Mouse (Mus musculus) regulatory T cell (primary cell): ENCODE data around the gene Dnajb1.

Experiments used
- in situ Hi-C: fragments of 300-600 bp; cut with MboI, MseI; formaldehyde crosslinking; loops from one replicate; pipeline ENCODE4 v1.15.1; 2025; ENCODE audit warnings: high pct_unique_total_duplicates

Dnajb1 gene

DNA sequence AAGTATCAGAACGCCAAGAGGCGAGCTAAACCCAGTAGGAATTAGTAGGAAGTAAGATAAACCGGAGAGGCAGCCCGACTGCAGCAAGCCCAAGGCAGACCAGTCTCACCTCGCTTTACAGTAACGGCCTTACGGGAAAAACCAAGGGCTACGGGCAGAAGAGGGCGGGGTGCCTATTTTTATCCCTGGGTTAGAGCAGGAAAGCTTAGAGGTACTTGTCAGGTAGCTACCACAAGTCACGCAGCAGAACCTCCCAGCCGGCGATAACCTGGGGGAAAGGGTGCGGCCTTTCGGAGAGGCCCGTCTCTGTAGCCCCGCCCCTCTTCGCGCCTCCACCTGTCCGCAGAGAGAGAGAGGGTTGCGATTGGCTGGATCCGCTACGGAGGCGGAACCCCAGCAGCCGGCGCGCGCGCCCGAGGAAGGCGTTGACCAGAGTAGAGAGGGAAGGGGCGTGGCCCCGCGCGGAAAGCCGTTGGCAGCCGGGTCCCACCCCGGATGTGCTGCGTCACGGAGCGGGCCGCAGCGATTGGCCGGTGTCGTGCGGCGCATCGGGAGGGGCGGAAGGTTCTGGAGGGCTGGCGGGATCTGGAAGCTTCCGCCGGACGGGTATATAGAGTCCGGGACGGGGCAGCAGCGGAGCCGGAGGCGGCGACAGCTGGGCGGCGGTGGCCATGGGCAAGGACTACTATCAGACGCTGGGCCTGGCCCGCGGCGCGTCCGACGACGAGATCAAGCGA, at the start of gene Dnajb1, which contains the start of gene Tecr:
Dnajb1 (plus strand) TSS at position 533 of the 737 bp plus-strand sequence.
Tecr (minus strand) TSS at position 311 of the 737 bp plus-strand sequence.
- in situ Hi-C loops: no loop called here

DNA sequence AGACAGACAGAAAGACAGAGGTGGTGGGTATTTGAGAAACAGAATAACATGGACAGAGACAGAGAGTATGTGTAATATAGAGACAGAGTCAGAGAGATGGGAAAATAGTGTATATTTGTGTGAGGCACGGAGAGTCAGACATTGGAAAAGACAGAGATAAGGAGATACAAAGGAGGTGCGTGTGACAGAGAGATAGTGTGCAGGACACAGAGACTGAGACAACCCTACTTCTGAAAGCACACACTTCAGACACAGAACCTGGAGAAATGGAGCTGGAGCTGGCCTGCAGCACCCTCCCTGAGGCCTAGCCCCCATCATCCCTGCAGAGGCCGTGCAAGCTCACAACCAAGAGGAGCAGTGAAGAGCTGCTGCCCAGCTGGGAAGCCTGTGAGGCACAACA, 45.3 kb upstream of the Dnajb1 start:
- in situ Hi-C loops: no loop called here

DNA sequence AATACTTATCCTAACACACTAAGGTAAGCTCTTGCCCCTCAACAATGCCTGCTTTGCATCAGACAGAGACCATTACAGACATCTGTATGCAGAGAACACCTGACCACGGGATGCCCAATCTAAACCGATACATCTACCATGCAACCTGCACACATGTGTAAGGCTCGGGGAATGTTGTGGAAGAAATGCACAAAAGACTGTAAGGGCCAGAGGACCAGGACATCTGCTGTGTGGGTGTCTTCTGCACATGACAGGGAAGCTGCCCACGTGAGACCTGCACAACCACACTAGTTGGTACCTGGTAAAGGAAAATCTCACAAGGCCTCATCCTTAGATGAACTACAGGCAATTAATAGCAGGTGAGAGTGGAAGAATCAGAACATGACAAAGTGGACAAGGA, 44.7 kb upstream of the Dnajb1 start:
- in situ Hi-C loops: no loop called here

DNA sequence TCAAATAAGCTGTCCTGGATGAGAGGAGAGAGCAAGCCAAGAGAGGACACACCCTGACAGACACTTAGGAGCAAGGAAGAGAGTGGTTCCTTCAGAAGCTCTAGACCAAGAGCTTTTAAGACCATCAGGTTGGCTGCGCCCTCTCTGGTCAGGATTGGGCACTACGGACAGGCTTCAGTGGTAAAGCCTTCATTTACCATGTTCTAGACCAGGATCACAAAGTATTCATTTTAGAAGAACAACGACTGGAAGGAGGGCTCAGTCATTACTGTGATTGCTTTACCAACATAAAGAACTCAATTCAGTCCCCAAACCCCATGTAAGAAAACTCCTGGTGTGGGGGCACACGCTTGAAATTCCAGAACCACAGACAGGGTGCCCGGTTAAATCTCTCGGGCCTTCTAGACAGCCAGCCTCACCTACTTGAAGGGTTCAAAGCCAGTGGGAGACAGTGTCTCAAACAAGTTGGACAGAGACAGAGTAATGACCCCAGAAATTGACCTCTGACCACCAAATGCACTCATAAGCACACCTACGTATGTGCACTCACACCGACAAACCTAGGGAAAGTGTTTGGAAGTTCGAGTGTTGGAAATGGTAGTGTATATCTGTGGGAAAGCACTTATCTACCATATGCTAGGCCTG, 42.1 kb upstream of the Dnajb1 start:
- in situ Hi-C loops: no loop called here

DNA sequence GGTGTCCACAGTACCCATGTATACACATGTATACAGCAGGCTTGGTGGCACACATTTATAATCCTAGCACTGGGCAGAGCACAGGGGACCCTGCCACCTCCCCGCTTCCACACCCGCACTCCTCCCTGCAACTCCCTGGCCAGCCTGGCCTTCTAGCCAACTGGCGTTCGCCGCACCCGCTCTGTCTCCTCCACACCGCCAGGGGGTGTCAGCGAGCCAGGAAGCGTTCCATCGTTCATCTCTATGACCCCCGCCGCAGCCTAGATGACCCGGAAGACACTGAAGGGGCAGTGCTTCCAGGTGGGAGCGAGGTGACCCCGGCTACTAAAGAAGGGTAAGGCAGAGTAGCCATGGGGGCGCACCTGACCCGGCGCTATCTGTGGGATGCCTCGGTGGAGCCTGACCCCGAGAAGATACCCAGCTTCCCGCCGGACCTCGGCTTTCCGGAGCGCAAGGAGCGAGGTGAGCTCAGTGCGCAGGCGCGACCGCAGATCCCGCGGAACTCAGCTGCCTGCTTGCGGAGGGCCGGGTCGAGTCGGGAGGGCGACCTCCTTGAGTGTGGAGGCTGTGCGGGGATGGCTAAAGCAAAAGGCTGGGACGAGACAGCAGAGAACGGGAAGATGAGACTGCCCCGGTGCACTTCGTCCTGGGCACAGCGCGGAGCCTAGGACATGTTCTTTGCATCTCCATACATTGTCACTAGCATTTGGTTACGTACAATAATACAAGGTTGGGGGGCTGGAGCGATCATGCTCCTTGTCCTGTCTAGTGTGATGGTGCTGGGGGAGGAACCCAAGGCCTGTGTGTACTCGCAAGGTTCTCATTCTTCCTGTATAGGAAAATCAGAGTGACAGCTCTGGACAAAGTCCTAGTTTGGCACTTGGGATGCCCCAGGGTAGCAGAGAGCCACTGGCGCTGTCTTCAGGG, 41.3 kb upstream of the Dnajb1 start, which contains the start of gene Ndufb7:
Ndufb7 (plus strand) TSS at position 203 of the 927 bp plus-strand sequence.
- in situ Hi-C loops: no loop called here

DNA sequence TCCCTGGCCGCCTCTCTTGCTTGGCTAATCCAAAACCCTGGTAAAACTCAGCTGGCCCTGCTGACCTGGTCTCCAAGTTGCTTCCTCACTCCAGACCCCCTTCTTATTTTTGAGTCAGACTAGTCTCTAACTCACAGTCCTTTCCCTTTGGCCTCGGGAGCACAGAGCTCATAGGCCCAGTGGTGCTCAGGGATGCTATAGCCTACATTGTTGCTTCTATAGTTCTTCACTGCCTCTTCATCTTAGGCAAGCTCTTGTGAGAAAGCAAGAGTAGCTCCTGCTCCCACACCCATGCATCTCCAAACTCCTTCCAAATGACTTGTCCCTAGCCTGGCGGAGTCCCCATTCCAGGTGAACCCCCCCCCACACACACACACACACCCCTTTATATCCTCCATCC, 40.3 kb upstream of the Dnajb1 start:
- in situ Hi-C loops: no loop called here

DNA sequence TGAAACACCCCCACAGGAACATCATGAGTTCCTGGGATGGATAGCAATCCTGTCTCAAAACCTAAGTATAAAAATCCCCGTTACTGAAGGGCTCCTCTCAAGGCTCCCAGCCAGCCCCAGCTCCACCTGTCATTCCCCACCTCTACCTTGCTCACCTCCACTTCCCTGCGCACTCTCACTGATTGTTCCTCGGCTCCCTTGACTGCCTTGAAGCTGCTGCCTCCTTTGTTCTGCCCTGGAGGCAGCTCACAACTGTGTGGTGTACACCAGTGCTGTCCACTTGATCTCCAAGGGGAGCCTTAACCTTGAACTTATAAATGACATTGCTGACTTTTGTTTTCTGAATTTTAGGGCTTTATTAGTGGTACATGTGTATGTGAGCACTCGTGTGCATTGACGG, 39.9 kb upstream of the Dnajb1 start:
- in situ Hi-C loops: no loop called here

DNA sequence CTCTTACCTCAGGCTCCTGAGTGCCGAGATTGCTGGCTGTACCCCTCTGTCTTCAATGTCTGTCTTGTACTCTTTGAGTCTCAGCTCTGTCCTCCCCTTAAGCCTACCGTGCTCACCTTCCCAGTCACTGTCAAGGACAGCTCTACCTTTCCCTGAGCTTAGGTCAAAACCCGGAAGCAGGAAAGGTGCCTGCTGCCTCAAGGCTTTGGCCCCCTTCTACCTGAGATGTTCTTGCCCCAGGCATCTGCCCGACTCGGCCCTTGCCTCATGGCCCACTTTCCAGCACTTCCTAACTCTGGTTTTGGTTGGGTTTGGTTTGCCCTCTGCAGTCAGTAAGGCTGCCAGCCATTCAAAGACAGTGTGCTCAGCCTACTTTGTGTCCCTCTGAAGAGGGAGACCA, 39.2 kb upstream of the Dnajb1 start:
- in situ Hi-C loops: no loop called here

DNA sequence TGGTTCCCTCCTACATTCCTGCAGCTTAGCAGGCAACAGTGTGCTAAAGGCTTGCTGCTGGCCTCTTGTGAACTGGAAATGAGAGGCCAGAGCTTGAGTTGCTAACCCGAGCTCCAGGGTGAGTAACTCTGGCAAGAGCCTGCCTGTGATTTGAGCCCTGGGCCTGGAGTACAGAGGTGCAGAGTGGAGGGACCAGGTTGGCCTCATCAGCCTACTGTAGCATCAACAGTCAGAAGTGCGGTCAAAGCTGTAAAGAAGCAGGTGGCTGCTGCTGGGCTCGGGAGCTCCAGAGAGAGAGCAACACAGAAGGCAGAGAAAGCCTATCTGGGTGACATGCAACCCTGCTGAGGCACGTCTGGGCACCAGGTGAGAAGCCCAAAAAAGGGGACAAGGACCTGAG, 38.8 kb upstream of the Dnajb1 start:
- in situ Hi-C loops: no loop called here

DNA sequence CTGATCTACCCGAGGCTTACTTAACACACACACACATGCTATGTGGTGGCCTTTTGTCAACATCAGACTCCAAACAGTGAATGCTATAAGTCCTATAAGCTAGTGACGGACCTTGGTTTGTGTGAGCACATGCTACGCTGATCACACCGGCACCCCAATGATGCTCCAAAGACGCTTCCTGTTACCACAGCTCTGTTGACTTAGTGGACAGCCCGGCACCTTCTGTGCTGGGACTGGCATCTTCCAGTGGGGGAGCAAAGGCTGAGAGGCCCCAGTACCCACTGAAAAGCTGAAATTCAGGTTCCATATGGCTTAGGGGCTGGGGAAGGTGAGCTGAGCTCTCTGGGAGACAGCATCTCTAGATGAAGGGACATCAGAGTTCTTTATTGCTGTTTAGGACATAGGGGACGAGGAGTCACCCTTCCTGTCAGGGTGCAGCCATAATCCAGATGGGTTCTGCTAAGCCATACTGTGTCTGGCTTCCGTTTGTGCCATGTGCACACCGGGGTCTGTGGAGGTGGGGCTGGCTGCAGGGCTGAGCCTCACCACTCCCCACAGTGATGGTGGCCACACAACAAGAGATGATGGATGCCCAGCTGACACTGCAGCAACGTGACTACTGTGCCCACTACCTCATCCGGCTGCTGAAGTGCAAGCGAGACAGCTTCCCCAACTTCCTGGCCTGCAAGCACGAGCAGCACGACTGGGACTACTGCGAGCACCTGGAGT, 37.6 kb upstream of the Dnajb1 start:
- in situ Hi-C loops: loop anchor here (10.0 kb wide), 1 partner anchor 236 kb away; the partner anchor contains the start of gene Elmod2

DNA sequence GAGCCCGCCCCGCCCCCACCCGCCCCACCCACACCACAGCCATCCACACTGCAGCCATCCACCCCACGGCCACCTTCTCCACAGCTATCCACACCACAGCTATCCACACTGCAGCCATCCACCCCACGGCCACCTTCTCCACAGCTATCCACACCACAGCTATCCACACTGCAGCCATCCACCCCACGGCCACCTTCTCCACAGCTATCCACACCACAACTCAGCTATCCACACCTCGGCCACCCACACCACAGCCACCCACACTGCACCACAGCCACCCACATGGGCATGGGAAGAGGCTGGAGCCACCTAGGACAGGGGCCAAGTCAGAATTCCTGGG, 37.0 kb upstream of the Dnajb1 start:
- in situ Hi-C loops: loop anchor here (10.0 kb wide), 1 partner anchor 236 kb away; the partner anchor contains the start of gene Elmod2

DNA sequence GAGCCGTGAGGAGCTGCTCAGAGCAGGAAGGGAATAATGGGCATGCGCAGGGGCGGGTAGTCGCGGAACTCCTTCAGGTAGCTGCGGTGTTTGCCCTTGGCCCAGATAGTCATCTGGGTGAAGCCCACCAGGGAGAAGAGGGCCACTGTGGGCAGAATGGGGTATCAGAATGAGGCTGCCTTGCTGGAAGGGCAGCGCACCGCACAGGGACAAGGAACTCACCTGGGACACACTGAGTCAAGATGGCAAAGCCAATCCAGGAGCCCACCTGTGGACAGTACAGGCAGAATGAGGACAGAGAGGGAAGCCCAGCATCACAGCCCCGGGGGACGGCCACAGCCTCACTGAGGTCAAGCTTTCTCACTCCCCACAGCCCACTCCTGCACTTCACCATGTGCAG, 36.2 kb upstream of the Dnajb1 start:
- in situ Hi-C loops: loop anchor here (10.0 kb wide), 1 partner anchor 237 kb away; the partner anchor contains the start of gene Elmod2

DNA sequence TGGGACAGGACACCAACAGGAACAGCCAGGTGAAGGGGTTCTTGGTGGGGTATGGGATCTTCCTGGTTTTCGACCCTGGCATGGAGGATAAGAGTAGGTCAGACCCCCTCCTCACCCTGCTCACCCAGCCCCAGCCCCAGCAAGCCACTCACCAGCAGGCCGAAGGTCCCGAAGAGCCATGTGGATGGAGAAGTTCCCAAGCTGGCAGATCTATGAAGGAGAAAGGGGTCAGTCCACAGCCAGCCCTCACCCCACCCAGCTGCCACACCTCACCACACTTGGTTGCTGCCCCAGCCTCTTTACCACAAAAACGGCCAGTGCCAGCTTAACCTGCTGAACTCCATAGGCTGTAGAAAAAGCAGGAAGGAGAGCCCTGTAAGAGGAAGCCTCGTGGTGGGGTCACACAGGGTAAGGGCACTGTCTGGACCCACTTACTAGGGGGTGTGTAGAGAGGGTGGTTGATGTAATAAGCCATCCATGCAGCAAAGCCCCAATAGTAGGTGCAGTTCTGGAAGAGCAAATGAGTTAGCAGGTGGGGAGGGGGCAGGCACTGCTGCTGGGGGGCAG, 35.7 kb upstream of the Dnajb1 start:
- in situ Hi-C loops: loop anchor here (10.0 kb wide), 1 partner anchor 238 kb away; the partner anchor contains the start of gene Elmod2

DNA sequence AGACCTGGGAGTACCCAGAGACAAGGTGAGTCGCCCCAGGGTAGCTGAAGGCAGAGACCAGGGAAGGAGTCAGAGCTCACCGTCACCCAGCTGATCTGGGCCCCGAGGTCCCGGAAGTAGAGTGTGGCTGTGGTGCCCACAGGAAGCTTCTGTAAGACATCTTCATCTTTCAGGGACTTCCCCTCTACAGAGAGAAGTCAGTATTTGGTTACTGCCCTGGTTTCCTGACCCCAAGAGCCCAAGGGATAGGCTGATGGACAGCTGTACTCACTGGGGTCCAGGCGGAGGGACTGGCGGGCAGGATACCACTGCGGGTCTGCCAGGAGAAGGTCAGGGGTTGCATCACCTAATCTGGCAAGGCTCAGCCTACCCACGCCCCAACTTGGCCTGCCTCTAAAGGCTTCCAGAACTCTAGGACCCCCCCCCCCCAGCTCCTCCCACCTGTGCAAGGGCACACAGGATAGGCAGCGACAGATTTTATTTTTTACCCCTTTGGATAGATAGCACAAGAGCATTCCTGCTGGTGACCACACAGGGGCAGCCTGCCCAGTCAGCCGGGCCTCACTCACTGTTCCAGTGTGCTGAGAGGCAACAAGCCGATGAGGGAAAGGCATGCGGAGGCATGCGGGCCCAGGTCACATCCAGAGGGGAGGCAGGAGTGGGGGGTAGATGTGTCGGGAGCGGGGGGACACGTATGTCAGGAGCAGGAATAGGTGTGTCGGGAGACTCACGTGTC, 34.7 kb upstream of the Dnajb1 start:
- in situ Hi-C loops: loop anchor here (10.0 kb wide), 1 partner anchor 239 kb away; the partner anchor contains the start of gene Elmod2

DNA sequence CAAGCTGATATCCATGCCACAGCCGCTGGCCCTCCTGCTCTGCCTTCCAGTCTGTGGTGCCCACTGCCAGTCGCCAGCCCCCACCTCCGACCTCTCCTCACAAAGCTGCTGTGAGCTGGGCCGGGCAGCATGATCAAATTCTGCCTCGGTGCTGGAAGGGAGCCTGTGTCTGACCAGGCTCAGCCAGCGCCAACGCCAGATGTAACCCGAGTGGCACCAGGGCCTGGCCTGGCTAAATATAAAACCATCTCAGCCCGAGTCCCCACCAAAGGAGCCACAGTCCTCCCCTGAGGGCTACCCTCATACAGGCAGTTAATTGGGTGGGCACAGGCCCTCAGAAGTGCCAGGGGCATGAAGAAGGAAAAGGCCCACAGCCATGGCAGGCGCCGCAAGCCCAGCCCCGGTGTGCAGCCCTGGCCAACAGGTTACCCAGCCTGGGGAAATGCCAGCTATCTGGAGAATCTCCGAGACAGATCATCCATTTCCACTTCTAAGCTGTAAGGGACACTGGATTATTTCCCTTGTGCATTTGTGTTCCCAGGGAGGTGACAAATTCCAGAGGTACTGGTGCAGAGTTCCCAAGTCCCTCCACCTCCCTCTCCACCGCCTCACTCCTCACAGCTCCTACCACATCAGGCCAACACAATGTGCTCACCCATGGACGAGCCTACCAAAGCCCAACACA, 33.2 kb upstream of the Dnajb1 start:
- in situ Hi-C loops: loop anchor here (10.0 kb wide), 1 partner anchor 240 kb away; the partner anchor contains the start of gene Elmod2

DNA sequence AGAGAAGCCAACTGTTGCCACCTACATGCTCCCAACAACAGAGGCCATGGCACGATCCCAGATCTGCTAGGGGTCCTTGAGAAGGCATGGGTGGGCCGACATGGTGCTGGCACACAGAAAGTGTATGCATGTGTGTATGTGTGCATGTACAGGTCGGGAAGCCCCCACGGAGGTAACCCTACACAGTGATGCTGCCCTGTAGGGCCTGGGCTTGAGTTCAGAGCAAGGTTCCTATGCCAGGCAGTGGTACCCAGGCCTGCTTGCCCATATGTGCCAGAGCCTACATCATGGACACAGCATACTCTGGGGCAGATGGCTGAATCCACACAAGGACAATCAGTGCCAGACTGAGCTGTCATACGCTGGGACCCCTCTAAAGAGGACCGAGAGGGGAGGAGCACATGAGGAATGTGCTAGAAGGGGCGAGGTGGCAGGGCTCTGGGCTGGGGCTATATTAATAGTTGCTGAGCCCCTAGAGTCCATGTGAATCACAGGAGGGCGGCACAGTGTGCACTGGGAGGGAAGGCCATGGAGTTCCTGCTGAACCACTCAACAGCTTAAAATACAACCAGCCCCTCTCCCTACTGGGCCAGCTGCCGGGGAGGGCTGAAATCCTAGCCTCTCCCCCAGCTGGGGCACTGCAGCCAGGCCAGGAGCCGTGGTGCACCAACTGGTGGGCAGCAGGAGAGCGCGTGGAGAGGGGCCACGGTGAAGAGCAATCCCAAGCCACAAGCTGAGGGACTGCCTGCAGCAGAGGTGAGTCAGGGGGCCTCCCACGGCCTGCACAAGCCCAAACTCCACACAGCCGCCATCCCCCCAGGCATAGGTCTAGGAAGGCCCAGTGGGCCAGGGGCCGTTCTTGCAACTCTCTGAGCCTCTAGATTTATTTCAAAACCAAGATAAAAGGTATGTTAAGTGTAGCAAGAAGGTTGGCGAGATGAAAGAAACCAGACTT, 32.2 kb upstream of the Dnajb1 start:
- in situ Hi-C loops: loop anchor here (10.0 kb wide), 1 partner anchor 241 kb away; the partner anchor contains the start of gene Elmod2

DNA sequence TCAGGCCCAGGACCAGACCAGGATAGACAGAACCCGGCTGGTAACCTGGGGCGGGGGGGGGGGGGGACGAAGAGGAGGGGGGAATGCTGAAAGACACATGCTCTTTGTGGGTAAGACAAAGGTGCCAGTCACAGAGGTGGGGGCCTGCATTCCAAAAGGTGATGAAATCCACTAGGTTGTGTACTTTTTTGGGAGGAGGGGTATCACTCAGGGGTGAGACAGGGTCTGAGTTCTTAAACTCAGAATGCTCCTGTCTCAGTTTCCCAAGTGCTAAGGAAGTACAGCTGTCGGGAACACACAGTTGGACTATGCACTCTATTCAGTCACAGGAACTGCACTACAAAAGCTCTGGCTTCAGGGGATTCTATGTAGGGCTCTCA, 31.5 kb upstream of the Dnajb1 start:
- in situ Hi-C loops: loop anchor here (10.0 kb wide), 1 partner anchor 242 kb away; the partner anchor contains the start of gene Elmod2

DNA sequence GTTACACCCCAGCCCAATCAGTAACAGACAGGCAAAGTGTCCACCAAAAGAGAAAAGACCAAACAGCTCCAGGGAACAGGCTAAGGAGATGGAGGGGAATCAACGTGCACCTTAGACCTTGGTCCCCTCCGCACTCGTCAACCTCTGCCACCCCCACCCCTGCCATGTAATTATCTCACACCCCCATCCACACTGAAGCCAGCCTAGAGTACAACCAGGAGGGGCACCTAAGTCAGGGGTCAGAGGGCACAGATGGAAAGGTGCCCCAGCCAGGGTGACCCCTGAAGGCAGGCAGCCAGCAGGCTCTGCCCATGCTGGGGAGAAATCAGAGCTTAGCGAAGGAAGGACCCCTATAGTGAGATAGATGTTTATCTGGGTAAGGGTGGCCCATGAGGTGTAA, 31.1 kb upstream of the Dnajb1 start:
- in situ Hi-C loops: loop anchor here (10.0 kb wide), 1 partner anchor 242 kb away; the partner anchor contains the start of gene Elmod2
